In the genomic region with DNA sequence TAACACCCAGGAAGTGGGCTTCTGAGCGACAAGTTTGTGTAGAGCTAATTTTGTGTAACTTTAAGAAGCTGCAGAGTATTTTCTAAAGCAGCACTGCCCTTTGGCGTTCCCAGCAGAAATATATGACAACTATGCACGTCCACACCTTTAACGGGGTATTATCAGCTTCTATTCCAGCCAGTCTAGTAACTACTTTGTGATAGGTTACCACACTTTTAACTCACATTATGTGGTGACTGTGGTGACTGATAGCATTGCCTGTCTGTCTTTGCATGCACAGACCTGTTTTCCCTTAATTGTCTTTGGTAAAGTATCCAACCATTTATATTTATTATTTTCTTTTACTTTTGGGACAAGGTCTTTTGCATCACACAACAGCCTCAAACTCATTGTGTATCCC, we compare ENCODE assay signal across 23 mouse cellular contexts.
DNase-seq lines count a peak whose midpoint lies in the region; ATAC-seq lines count a peak whose summit lies in the region.
"Had no signal": no experiment of that assay in that cellular context is flagged by ENCODE, and none has a peak within 500 bp of the region (broad histone marks: within the 10 kb centered on the region; RNA-seq: fewer than 3 reads in every experiment).

No protein-coding gene starts in this region.

- H3K27ac ChIP-seq in heart, embryonic 10.5 days: peak overlapping the region; percentile 89
- peak overlapping the region; percentile 67 for H3K27ac ChIP-seq in lung, embryonic 15.5 days
- H3K27ac ChIP-seq in neural tube, embryonic 15.5 days (replicated peaks): 0 out of 2 replicates have a peak overlapping the region, but pooled peaks have one; percentile 1
- H3K27ac ChIP-seq: embryonic facial prominence, embryonic 12.5 days; forebrain, embryonic 15.5 days; hindbrain, embryonic 13.5 days; hindbrain, postnatal 0 days had no signal

- no peaks in the 10 kb centered on the region for H3K9me3 ChIP-seq in heart, embryonic 10.5 days
- H3K9me3 ChIP-seq in lung, embryonic 15.5 days: no peaks in the 10 kb centered on the region
- H3K9me3 ChIP-seq in neural tube, embryonic 15.5 days (replicated peaks): no peaks in the 10 kb centered on the region
- H3K9me3 ChIP-seq: embryonic facial prominence, embryonic 12.5 days; forebrain, embryonic 15.5 days; G1E; hindbrain, embryonic 13.5 days had no signal

- H3K9ac ChIP-seq in lung, embryonic 15.5 days: no peak overlapping the region
- no peak overlapping the region for H3K9ac ChIP-seq in neural tube, embryonic 15.5 days (replicated peaks)
- H3K9ac ChIP-seq: embryonic facial prominence, embryonic 12.5 days; forebrain, embryonic 15.5 days; hindbrain, embryonic 13.5 days had no signal

- ATAC-seq in lung, embryonic 15.5 days (ENCODE audit: borderline replicate concordance, extremely low read depth, low FRiP score, low TSS enrichment): no peak
- ATAC-seq in neural tube, embryonic 15.5 days (ENCODE audit: low FRiP score): no peak
- ATAC-seq: activated CD4-positive, CD25-positive, alpha-beta regulatory T cell, adult 4 months; CD4-positive, CD25-positive, alpha-beta regulatory T cell, adult 4 months; forebrain, embryonic 15.5 days; hindbrain, postnatal 0 days had no signal

- H3K36me3 ChIP-seq in heart, embryonic 10.5 days: no peaks in the 10 kb centered on the region
- H3K36me3 ChIP-seq in lung, embryonic 15.5 days: no peaks in the 10 kb centered on the region
- H3K36me3 ChIP-seq in neural tube, embryonic 15.5 days: no peaks in the 10 kb centered on the region
- H3K36me3 ChIP-seq: embryonic facial prominence, embryonic 12.5 days; forebrain, embryonic 15.5 days; G1E; hindbrain, embryonic 13.5 days had no signal

- no peak overlapping the region for H3K4me2 ChIP-seq in lung, embryonic 15.5 days
- H3K4me2 ChIP-seq in neural tube, embryonic 15.5 days: no peak overlapping the region
- H3K4me2 ChIP-seq: embryonic facial prominence, embryonic 12.5 days; forebrain, embryonic 15.5 days; heart, embryonic 11.5 days; hindbrain, embryonic 13.5 days had no signal

- H3K27me3 ChIP-seq in heart, embryonic 10.5 days (ENCODE audit: insufficient read depth, poor library complexity, severe bottlenecking): no peaks in the 10 kb centered on the region
- H3K27me3 ChIP-seq in lung, embryonic 15.5 days: no peaks in the 10 kb centered on the region
- H3K27me3 ChIP-seq in neural tube, embryonic 15.5 days (replicated peaks): no peaks in the 10 kb centered on the region
- H3K27me3 ChIP-seq: embryonic facial prominence, embryonic 12.5 days; forebrain, embryonic 15.5 days; hindbrain, embryonic 13.5 days had no signal

- 56% methylated on average over 4 of the region's 4 CpGs for WGBS in heart, embryonic 10.5 days
- 77% methylated on average over 4 of the region's 4 CpGs for WGBS in lung, embryonic 15.5 days
- WGBS in neural tube, embryonic 15.5 days: 84% methylated on average over 4 of the region's 4 CpGs

- H3K4me3 ChIP-seq in heart, embryonic 10.5 days: no peak overlapping the region
- no peak overlapping the region for H3K4me3 ChIP-seq in lung, embryonic 15.5 days
- H3K4me3 ChIP-seq in neural tube, embryonic 15.5 days (replicated peaks): no peak overlapping the region
- H3K4me3 ChIP-seq: embryonic facial prominence, embryonic 12.5 days; forebrain, embryonic 15.5 days; hindbrain, embryonic 13.5 days had no signal

- peaks cover 39% of the 10 kb centered on the region for H3K4me1 ChIP-seq in heart, embryonic 10.5 days
- peaks cover 32% of the 10 kb centered on the region for H3K4me1 ChIP-seq in lung, embryonic 15.5 days
- H3K4me1 ChIP-seq in neural tube, embryonic 15.5 days: peaks cover 12% of the 10 kb centered on the region

- DNase-seq in heart, embryonic 10.5 days (ENCODE audit: low spot score): no peak
- DNase-seq in heart, postnatal 14 days: no peak
- no peak for DNase-seq in lung, postnatal 36 days
- no peak for DNase-seq in neural tube, embryonic 10.5 days (ENCODE audit: extremely low spot score, low spot score)
- no peak for DNase-seq in thymus, postnatal 0 days (ENCODE audit: low spot score)
- DNase-seq: adrenal gland, postnatal 14 days; B cell, adult 2 months; cerebellum, adult 11-12 months; cerebellum, adult 9-10 months; cerebellum, postnatal 25 days; gastrocnemius, postnatal 36 days; heart, adult 11 months; heart, postnatal 36 days had no signal

- intact Hi-C loops in heart, postnatal 14 days (cut with DNase I): no loop called here

Comparison
In these comparisons a context has a peak if more than half of its experiments do, and no peak if none do; other contexts are left out.
1. H3K27ac ChIP-seq: peak in every context shown above with its lines; median percentile 89 in heart, embryonic 10.5 days; 67 in lung, embryonic 15.5 days; 1 in neural tube, embryonic 15.5 days.